Mouse (Mus musculus) kidney, adult 2 months (tissue): ENCODE data around the gene Tex10. TPM values are rescaled to one million over a fixed set of nuclear protein-coding genes. Genes with fewer than 3 reads are reported as not detected.

ENCODE experiments used
- DNase-seq: peaks from one replicate; pipeline ENCODE4 v3.0.0; 2021
- H3K27ac ChIP-seq: fragments of 200-500 bp; 2 replicates; pipeline ENCODE4 v1.5.1; 2012; ENCODE audit warnings: low read depth, low read length, control low read depth, inconsistent platforms; ENCODE audit not compliant: insufficient read depth
- H3K27me3 ChIP-seq: fragments of 200-500 bp; replicated peaks from 2 replicates; pipeline ENCODE4 v1.6.1; 2012; ENCODE audit warnings: mild to moderate bottlenecking, moderate library complexity, low read length, inconsistent platforms; ENCODE audit not compliant: control insufficient read depth, insufficient read depth
- H3K36me3 ChIP-seq: fragments of 200-500 bp; 2 replicates; pipeline ENCODE4 v1.6.1; 2012; ENCODE audit warnings: mild to moderate bottlenecking, moderate library complexity, low read length, inconsistent platforms; ENCODE audit not compliant: control insufficient read depth, insufficient read depth
- H3K4me1 ChIP-seq: fragments of 200-500 bp; 2 replicates; pipeline ENCODE4 v1.6.1; 2011; ENCODE audit warnings: low read length; ENCODE audit not compliant: control insufficient read depth, insufficient read depth
- H3K4me3 ChIP-seq: fragments of 200-500 bp; 2 replicates; pipeline ENCODE4 v1.5.1; 2011; ENCODE audit warnings: mild to moderate bottlenecking, low read depth, low read length, control low read depth; ENCODE audit not compliant: insufficient read depth
- CTCF ChIP-seq: fragments of 200-500 bp; conservative IDR thresholded peaks from 2 replicates; pipeline ENCODE4 v1.5.1; 2011; ENCODE audit warnings: low read depth, mild to moderate bottlenecking, control low read depth, low read length, moderate library complexity, mixed read lengths; ENCODE audit not compliant: insufficient read depth, insufficient read length
- POLR2A ChIP-seq: fragments of 200-500 bp; IDR thresholded peaks from one replicate; pipeline ENCODE4 v1.6.1; 2011; ENCODE audit warnings: low read depth, low read length, control low read depth
- WGBS: fragments of 180-500 bp; shearing (Covaris S2); methylation state at CpG from one replicate; pipeline ENCODE4 v1.1.7; 2018; 5-methylcytosine and 5-hydroxymethylcytosine counted together
- polyA plus RNA-seq: library from polyadenylated mRNA; depleted of rRNA; stranded (reverse); fragments of >200 nt; gene quantifications from 2 replicates; pipeline ENCODE4 v1.2.3, GENCODE M21; 2012; rRNA removed

Gene Tex10
- polyA plus RNA-seq, 1 experiment = 9.4 TPM

DNA sequence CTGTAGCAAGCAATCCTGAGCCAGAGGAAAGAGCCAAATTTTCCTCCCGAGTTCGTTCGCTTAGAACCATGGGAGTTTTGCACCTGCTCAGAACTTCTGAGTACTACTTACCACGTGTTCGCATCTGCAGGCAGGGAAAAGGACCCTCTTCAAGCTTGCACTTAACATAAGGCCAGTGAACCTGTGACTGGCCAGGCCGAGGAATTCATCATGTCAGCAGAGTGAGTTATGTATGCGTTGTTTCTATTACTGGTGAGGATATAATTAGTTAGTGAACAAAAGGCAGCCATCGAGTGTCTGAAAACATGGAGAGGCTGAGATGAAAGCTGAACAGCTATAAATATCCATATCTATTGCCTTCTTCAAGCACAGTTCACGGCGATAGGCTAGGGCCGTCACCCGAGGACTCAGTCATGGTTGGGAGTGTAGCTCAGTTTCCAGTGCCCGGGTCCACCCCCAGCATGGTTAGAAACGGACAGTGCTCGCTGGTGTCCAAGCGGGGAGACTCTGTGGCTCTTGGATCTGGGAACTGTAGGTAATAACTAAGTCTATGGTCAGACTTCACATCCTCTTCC is 70.1 kb downstream of the Tex10 start:
- DNase-seq = no peak
- WGBS = 64% methylated on average over 16 of the region's 16 CpGs
- H3K27me3 ChIP-seq = no peaks in the 10 kb centered on the region

DNA sequence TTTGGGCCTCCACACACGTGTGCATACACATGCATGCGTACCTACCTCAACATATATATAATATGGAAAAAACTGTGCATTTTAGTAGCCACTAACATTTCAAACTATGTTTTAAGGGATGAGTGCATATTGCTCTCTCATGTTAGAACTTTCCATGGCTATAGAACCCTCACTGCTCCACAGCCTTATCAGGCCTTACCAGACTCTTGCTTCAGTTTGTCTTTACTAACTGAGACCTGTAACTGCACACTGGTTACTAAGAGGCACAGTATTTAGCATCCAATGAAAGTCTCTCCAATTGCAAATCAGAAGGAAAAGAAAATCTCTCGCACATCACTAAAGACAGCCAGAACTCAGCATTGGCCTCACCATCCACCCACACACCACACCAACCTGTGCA is 76.3 kb downstream of the Tex10 start:
- DNase-seq = no peak
- no peak for TF ChIP-seq POLR2A
- TF ChIP-seq CTCF = no peak
- Histone ChIP-seq H3K27ac (no peak overlapping the region), H3K4me1 (no peaks in the 10 kb centered on the region), H3K36me3 (no peaks in the 10 kb centered on the region), H3K27me3 (no peaks in the 10 kb centered on the region), H3K4me3 (no peak overlapping the region)
- WGBS = 95% methylated on average over 3 of the region's 3 CpGs

More for the DNA sequence above, 70.1 kb downstream of the Tex10 start:
- Histone ChIP-seq H3K36me3 (no peaks in the 10 kb centered on the region), H3K4me3 (no peak overlapping the region), H3K4me1 (no peaks in the 10 kb centered on the region), H3K27ac (no peak overlapping the region)
- no peak for TF ChIP-seq CTCF
- TF ChIP-seq POLR2A = no peak

DNA sequence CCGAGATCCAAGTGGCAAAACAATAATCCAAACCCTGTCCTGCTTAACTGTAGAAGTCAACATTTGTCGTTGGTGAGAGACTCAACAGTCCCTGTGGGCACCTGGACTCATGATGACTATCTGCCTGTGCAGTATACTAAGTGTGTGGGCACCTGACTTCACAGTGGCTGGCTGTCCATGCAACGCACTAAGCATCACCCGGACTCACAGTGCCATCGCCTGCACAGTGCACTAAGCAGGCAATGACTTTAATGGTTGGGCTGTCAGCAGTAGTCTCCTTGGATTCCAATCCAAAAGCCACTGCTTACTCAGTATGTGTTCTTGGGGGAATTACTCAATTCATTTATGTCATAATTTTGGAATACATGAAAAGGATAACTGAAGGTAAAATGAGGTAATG is 90.8 kb downstream of the Tex10 start:
- WGBS = 89% methylated on average over 5 of the region's 5 CpGs
- no peak overlapping the region for H3K4me3 ChIP-seq
- H3K27me3 ChIP-seq = no peaks in the 10 kb centered on the region
- no peaks in the 10 kb centered on the region for H3K36me3 ChIP-seq
- H3K27ac ChIP-seq = no peak overlapping the region
- TF ChIP-seq POLR2A = no peak
- no peak for TF ChIP-seq CTCF
- DNase-seq = no peak
- no peaks in the 10 kb centered on the region for H3K4me1 ChIP-seq

DNA sequence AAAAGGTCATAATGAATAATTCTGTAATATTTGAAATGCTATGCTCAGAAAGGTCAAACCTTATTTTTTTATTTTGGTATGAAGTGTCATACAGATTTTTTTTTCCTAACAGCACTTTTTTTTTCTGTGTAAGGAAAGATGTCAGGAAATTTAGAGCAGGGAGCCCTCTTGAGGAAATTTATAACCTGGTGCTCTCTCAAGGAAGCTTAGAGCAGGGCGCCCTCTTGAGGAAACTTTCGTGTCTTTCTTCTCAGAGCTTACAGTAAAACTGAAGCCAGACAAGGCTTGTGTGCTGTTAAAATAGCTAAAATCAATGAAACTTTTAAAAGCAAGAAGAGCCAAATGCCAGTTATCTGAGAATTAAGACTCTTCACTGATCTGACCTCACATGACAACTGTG is 92.3 kb downstream of the Tex10 start:
- no peak overlapping the region for H3K4me3 ChIP-seq
- no peaks in the 10 kb centered on the region for H3K27me3 ChIP-seq
- no peaks in the 10 kb centered on the region for H3K36me3 ChIP-seq
- DNase-seq = peak; percentile 70
- 13% methylated on average over 2 of the region's 2 CpGs for WGBS
- TF ChIP-seq POLR2A (no peak), CTCF (peak; percentile 42; the same call in 1 of the 2 replicates)
- H3K4me1 ChIP-seq = no peaks in the 10 kb centered on the region
- no peak overlapping the region for H3K27ac ChIP-seq

Other genes with a start within 250 kb of the Tex10 start
- gene Erp44, start 193.9 kb downstream of the Tex10 start, polyA plus RNA-seq = 19.4 and 33.8 TPM in 2 replicates
- gene Invs, start 193.7 kb downstream of the Tex10 start, polyA plus RNA-seq = 4.5 and 4.6 TPM in 2 replicates
- gene Msantd3, start 66.5 kb upstream of the Tex10 start, polyA plus RNA-seq = 3.8 and 4.6 TPM in 2 replicates
- gene Tmeff1, start 111.7 kb upstream of the Tex10 start, polyA plus RNA-seq = 0.88 and 1.3 TPM in 2 replicates
- gene Cavin4, start 190.1 kb upstream of the Tex10 start, polyA plus RNA-seq = 0.38 TPM in 1 of 2 replicates, not detected in the other